Mouse (Mus musculus): ENCODE measurements around the gene Jchain. TPM values are rescaled to one million over a fixed set of nuclear protein-coding genes. Genes with fewer than 3 reads are reported as not detected.
"Not testable (repeated sequence)": the region's sequence is repeated elsewhere in the genome, so short reads cannot be mapped to it uniquely, and the experiment has no call there.

Jchain gene
- total and polyA plus RNA-seq, 2 experiments from 2014 or later = 0.05 TPM; not detected in 1

DNA sequence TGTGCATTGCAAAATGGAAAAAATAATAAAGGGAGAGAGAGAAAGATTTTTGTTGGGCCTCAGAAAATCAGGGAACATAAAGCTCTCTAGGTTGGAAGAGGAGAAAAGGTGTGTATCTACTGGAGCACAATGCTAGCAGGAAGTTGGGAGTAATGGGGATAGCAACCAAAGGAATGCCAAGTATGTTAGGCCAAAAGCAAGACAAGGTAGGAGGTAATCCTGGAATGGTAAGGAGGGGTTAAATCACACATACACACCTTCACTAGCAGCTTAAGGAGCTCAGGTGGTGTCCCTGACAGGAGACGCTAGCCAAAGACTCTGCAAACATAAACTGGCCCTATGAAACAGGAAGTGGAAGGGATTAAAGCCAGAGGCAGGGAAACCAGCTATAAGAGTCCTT is 31.3 kb upstream of the Jchain start:
- Histone ChIP-seq H3K36me3 (replicated peaks; ENCODE audit: control insufficient read depth, insufficient read depth, low read length) (no peaks in the 10 kb centered on the region), H3K4me1 (ENCODE audit: control insufficient read depth, insufficient read depth) (peaks cover 15% of the 10 kb centered on the region), H3K4me3 (ENCODE audit: low read depth, low read length) (no peak overlapping the region), H3K9ac (replicated peaks; ENCODE audit: low read depth, low read length) (no peak overlapping the region), H3K27ac (ENCODE audit: low read depth) (no peak overlapping the region), H3K27me3 (ENCODE audit: control insufficient read depth, insufficient read depth, low read length) (no peaks in the 10 kb centered on the region), H3K4me2 (ENCODE audit: low read depth, low read length) (no peak overlapping the region), H3K9me3 (replicated peaks; ENCODE audit: control insufficient read depth, low read length) (no peaks in the 10 kb centered on the region)
- TF ChIP-seq EP300 (IDR thresholded peaks at IDR 0.05; ENCODE audit: low read depth) = no peak
- TF ChIP-seq CTCF (IDR thresholded peaks at IDR 0.05; ENCODE audit: low read depth) = no peak
- ATAC-seq (ENCODE audit: insufficient read depth, low read depth) (no peak), DNase-seq (ENCODE audit: low spot score) (no peak)
- 27% methylated on average over 1 of the region's 1 CpGs for WGBS

DNA sequence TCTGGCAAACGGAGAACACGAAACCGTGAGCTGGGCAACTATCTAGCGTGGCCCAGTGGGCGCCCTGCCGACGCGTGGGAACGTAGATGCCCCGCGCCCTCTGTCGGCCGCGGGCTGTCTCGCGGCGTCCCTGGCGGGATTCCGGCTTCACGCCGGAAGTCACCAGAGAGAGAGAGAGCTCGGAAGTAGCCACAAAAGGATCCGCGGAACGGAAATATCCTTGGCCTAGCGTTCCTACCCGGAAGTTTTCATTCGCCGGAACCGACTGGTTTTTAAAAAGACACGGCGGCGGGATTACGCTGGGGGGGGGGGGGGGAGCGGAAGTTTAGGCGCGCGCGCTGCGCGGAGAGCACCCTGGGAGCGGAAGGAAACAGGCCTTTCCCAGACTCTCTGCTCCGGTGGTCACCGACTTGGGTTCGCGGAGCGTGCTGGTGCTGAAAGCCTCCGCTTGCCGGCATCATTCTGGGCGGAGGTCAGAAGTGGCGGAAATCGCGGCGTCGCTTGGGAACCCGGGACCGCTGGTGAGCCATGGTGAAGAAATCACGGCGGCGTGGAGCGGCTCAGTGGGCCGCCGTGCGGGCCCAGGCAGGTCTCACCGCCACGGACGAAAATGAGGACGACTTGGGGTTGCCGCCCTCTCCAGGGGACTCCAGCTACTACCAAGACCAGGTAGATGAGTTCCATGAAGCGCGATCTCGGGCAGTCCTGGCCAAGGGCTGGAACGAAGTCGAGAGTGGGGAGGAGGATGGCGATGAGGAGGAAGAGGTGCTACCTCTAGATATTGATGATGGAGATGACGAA is 26.6 kb upstream of the Jchain start, which contains the start of gene Utp3:
Gene Utp3 (plus strand): TSS at position 377 of the 801 bp plus-strand sequence.
- TF ChIP-seq CTCF (IDR thresholded peaks at IDR 0.05; ENCODE audit: low read depth) (peak; percentile 83), EP300 (IDR thresholded peaks at IDR 0.05; ENCODE audit: low read depth) (peak; percentile 90)
- ATAC-seq (ENCODE audit: insufficient read depth, low read depth) (peak; percentile 94), DNase-seq (ENCODE audit: low spot score) (peak; percentile 95)
- Histone ChIP-seq H3K36me3 (replicated peaks; ENCODE audit: control insufficient read depth, insufficient read depth, low read length) (no peaks in the 10 kb centered on the region), H3K9ac (replicated peaks; ENCODE audit: low read depth, low read length) (peak within 1 kb of the TSS; percentile 89), H3K9me3 (replicated peaks; ENCODE audit: control insufficient read depth, low read length) (no peaks in the 10 kb centered on the region), H3K27ac (ENCODE audit: low read depth) (peak within 1 kb of the TSS; percentile 96), H3K27me3 (ENCODE audit: control insufficient read depth, insufficient read depth, low read length) (no peaks in the 10 kb centered on the region), H3K4me3 (ENCODE audit: low read depth, low read length) (peak within 1 kb of the TSS; percentile 84), H3K4me1 (ENCODE audit: control insufficient read depth, insufficient read depth) (peaks cover 19% of the 10 kb centered on the region), H3K4me2 (ENCODE audit: low read depth, low read length) (peak within 1 kb of the TSS; percentile 79)
- WGBS = under 1% methylated on average over 75 of the region's 76 CpGs

DNA sequence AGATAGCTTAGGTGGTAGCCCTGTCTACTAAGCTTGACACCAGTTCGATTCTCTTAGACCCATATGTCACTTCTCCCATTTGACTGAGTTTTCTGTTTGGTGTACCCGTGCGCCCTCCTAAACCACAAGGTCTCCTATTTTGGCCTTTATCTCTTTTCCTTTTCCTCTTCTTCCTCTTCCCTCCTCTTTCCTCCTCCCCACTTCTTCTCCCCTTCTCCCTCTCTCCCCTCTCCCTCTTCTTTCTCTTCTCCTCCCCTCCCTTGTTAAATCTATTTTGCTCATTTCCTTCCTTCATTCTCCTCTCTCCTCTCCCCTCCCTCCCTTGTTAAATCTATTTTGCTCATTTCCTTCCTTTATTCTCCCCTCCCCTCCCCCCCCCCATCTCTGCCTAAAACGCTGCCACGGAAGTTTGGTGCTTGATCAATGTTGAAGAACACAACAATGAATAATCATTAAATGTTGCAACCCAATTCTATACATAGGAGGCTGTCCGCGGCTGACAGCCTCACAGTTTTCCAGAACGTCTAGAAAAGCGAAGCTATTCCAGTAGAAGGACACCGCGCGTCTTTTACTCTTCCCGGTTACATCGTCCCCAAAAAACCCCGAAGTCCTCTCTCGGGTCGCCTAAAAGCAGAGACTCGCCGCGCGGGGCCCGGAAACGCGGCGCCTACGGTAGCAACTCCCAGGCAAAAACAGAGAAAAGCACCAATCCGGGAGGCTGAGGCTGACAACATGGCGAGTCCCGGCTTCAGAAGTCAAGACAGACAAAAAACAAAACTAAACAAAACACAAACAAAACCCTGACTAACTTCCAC is 25.8 kb upstream of the Jchain start:
- TF ChIP-seq EP300 (IDR thresholded peaks at IDR 0.05; ENCODE audit: low read depth) (no peak), CTCF (IDR thresholded peaks at IDR 0.05; ENCODE audit: low read depth) (no peak)
- Histone ChIP-seq H3K4me3 (ENCODE audit: low read depth, low read length) (peak overlapping the region; percentile 84), H3K4me1 (ENCODE audit: control insufficient read depth, insufficient read depth) (peaks cover 19% of the 10 kb centered on the region), H3K36me3 (replicated peaks; ENCODE audit: control insufficient read depth, insufficient read depth, low read length) (no peaks in the 10 kb centered on the region), H3K9ac (replicated peaks; ENCODE audit: low read depth, low read length) (peak overlapping the region; percentile 80), H3K9me3 (replicated peaks; ENCODE audit: control insufficient read depth, low read length) (no peaks in the 10 kb centered on the region), H3K4me2 (ENCODE audit: low read depth, low read length) (peak overlapping the region; percentile 76), H3K27me3 (ENCODE audit: control insufficient read depth, insufficient read depth, low read length) (no peaks in the 10 kb centered on the region), H3K27ac (ENCODE audit: low read depth) (peak overlapping the region; percentile 96)
- 5% methylated on average over 29 of the region's 29 CpGs for WGBS
- ATAC-seq (ENCODE audit: insufficient read depth, low read depth) = peak; percentile 52
- DNase-seq (ENCODE audit: low spot score) = peak; percentile 31

DNA sequence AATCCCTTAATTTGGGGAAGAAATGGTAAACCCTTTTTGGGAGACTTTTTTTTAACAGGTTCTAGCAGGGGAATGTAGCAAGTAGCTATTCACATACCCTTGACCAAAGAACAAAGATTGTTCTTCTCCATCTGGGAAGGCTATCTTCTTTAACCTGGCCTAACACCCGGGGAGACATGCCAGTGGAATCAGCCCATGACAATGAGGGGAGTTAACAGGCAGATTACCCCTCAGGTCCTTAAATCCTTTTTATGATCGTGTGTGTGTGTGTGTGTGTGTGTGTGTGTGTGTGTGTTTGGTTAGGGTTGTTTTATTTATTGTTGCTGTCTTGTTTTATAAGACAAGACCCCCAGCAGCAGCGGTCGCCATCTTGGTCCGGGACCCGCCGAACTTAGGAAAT is 17.8 kb upstream of the Jchain start:
- no peak for DNase-seq (ENCODE audit: low spot score)
- Histone ChIP-seq H3K4me1 (ENCODE audit: control insufficient read depth, insufficient read depth) (no peaks in the 10 kb centered on the region), H3K4me2 (ENCODE audit: low read depth, low read length) (no peak overlapping the region), H3K27ac (ENCODE audit: low read depth) (no peak overlapping the region), H3K4me3 (ENCODE audit: low read depth, low read length) (no peak overlapping the region), H3K9me3 (replicated peaks; ENCODE audit: control insufficient read depth, low read length) (no peaks in the 10 kb centered on the region), H3K36me3 (replicated peaks; ENCODE audit: control insufficient read depth, insufficient read depth, low read length) (no peaks in the 10 kb centered on the region), H3K9ac (replicated peaks; ENCODE audit: low read depth, low read length) (no peak overlapping the region), H3K27me3 (ENCODE audit: control insufficient read depth, insufficient read depth, low read length) (no peaks in the 10 kb centered on the region)
- ATAC-seq (ENCODE audit: insufficient read depth, low read depth) = no peak
- WGBS = 86% methylated on average over 7 of the region's 7 CpGs
- TF ChIP-seq EP300 (IDR thresholded peaks at IDR 0.05; ENCODE audit: low read depth) (no peak), CTCF (IDR thresholded peaks at IDR 0.05; ENCODE audit: low read depth) (no peak)

DNA sequence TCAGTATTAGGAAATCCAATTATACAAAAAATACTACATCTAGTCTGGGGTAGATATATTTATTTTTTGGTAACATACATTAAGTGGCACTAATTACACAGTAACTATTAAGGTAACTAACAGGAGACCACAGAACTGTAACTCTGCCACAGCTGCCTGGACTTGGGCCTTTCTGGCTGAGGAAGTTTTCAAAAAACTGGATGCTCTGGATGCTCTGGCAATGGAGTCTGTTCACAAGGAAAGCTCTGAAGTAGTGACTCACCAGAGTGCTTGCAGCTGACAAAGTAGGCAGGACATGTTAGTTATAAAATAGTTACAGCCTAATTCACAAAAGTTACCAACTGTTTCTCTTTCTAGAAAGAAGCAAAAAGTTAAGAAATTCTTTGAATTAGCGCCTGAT is 16.7 kb upstream of the Jchain start:
- 82% methylated on average over 1 of the region's 1 CpGs for WGBS
- not testable (repeated sequence) for H3K36me3 ChIP-seq (replicated peaks; ENCODE audit: control insufficient read depth, insufficient read depth, low read length)

More for the DNA sequence above, 16.7 kb upstream of the Jchain start:
- not testable (repeated sequence) for H3K27ac ChIP-seq (ENCODE audit: low read depth); H3K27me3 ChIP-seq (ENCODE audit: control insufficient read depth, insufficient read depth, low read length); ATAC-seq (ENCODE audit: insufficient read depth, low read depth); H3K9ac ChIP-seq (replicated peaks; ENCODE audit: low read depth, low read length); H3K4me1 ChIP-seq (ENCODE audit: control insufficient read depth, insufficient read depth); H3K4me2 ChIP-seq (ENCODE audit: low read depth, low read length); H3K9me3 ChIP-seq (replicated peaks; ENCODE audit: control insufficient read depth, low read length); DNase-seq (ENCODE audit: low spot score); H3K4me3 ChIP-seq (ENCODE audit: low read depth, low read length)
